Mouse (Mus musculus): ENCODE measurements around the gene Enox1. TPM values are rescaled to one million over a fixed set of nuclear protein-coding genes. Genes with fewer than 3 reads are reported as not detected.

Gene Enox1
- polyA plus RNA-seq, 1 experiment: 0.28 TPM

DNA sequence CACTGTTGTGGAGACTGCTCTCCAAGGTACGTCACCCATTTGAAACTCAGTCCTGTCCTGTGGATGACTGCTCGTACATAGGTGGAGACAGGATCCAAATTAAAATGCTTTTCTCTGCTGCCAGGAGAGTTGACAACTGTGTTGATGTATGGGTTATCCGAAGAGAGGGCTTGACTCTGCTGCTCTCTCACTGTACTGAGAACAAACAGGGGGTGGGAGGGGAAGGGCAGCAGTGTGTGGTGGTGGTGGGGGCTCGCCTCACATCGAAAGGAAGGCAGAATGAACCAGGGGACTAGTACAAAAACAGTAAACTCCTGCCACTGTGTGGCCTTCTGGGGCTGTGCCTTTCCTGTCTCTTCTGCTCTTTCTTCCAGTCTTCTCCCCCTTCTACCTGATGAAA is 317.5 kb downstream of the Enox1 start:
- 52% methylated on average over 5 of the region's 5 CpGs for WGBS
- Histone ChIP-seq H3K4me3 (replicated peaks; ENCODE audit: extremely low read depth, low read depth, low read length) (no peak overlapping the region), H3K4me1 (ENCODE audit: control insufficient read depth, insufficient read depth, low read length) (no peaks in the 10 kb centered on the region)
- no peak for DNase-seq
- TF ChIP-seq CTCF (IDR thresholded peaks at IDR 0.05; ENCODE audit: insufficient read depth, low read length) (no peak), POLR2A (IDR thresholded peaks at IDR 0.05; ENCODE audit: borderline replicate concordance, extremely low read depth, low read depth, low read length) (no peak)

- no peak for DNase-seq
- Histone ChIP-seq H3K4me3 (replicated peaks; ENCODE audit: extremely low read depth, low read depth, low read length) (no peak overlapping the region), H3K4me1 (ENCODE audit: control insufficient read depth, insufficient read depth, low read length) (no peaks in the 10 kb centered on the region)
- WGBS: 56% methylated on average over 11 of the region's 11 CpGs
- TF ChIP-seq CTCF (IDR thresholded peaks at IDR 0.05; ENCODE audit: insufficient read depth, low read length): no peak
- TF ChIP-seq POLR2A (IDR thresholded peaks at IDR 0.05; ENCODE audit: borderline replicate concordance, extremely low read depth, low read depth, low read length): no peak
Measured at GRCm38 (mm10) chr14:77475134-77475820, 318.7 kb downstream of the Enox1 start.

DNA sequence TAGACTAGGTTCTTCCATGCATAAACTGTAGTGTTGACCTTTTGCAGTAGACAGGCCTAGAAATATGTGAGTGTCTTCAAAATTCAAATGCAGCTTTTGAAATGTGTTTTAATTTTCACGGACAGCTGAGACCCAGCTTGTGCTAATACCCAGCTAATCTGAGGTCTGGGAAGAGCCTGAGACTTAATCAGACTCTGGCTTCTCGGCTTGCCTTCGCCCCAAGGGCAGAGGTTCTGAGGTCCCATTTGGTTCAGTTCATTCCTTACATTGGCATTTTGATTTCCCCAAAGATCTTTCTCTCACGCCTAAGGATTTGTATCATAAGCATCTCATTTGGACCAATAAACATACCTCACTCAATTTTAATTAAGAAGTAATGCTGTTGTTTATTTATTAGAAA is 321.1 kb downstream of the Enox1 start:
- no peak for DNase-seq
- Histone ChIP-seq H3K4me1 (ENCODE audit: control insufficient read depth, insufficient read depth, low read length) (no peaks in the 10 kb centered on the region), H3K4me3 (replicated peaks; ENCODE audit: extremely low read depth, low read depth, low read length) (no peak overlapping the region)
- no peak for TF ChIP-seq CTCF (IDR thresholded peaks at IDR 0.05; ENCODE audit: insufficient read depth, low read length)
- TF ChIP-seq POLR2A (IDR thresholded peaks at IDR 0.05; ENCODE audit: borderline replicate concordance, extremely low read depth, low read depth, low read length): no peak
- 89% methylated on average over 4 of the region's 4 CpGs for WGBS

GRCm38 (mm10) chr14:77478210-77478609 is 321.6 kb downstream of the Enox1 start:
- WGBS: 90% methylated on average over 7 of the region's 7 CpGs
- H3K4me3 ChIP-seq (replicated peaks; ENCODE audit: extremely low read depth, low read depth, low read length): no peak overlapping the region
- no peak for DNase-seq
- TF ChIP-seq CTCF (IDR thresholded peaks at IDR 0.05; ENCODE audit: insufficient read depth, low read length) (no peak), POLR2A (IDR thresholded peaks at IDR 0.05; ENCODE audit: borderline replicate concordance, extremely low read depth, low read depth, low read length) (no peak)
- H3K4me1 ChIP-seq (ENCODE audit: control insufficient read depth, insufficient read depth, low read length): no peaks in the 10 kb centered on the region

- TF ChIP-seq POLR2A (IDR thresholded peaks at IDR 0.05; ENCODE audit: borderline replicate concordance, extremely low read depth, low read depth, low read length): no peak
- TF ChIP-seq CTCF (IDR thresholded peaks at IDR 0.05; ENCODE audit: insufficient read depth, low read length): no peak
- no peaks in the 10 kb centered on the region for H3K4me1 ChIP-seq (ENCODE audit: control insufficient read depth, insufficient read depth, low read length)
- WGBS: 93% methylated on average over 8 of the region's 8 CpGs
- H3K4me3 ChIP-seq (replicated peaks; ENCODE audit: extremely low read depth, low read depth, low read length): no peak overlapping the region
- DNase-seq: no peak
Measured at GRCm38 (mm10) chr14:77478692-77479091, 322.1 kb downstream of the Enox1 start.

DNA sequence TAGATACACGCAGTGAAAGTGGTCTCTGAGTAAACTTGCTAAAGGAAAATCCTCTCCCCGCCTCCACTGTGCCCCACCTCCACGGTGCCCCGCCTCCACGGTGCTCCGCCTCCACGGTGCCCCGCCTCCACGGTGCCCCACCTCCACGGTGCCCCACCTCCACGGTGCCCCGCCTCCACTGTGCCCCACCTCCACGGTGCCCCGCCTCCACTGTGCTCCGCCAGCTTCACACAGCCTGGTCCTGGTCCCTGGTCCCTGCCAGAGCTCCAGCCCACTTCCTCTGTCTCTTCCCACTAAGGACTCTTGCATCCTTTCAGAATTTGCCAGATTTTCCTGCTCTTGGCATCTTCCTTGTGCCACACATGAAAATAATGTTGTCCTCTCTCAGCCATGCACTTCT is 326.5 kb downstream of the Enox1 start:
- no peak for DNase-seq
- 46% methylated on average over 15 of the region's 15 CpGs for WGBS
- TF ChIP-seq CTCF (IDR thresholded peaks at IDR 0.05; ENCODE audit: insufficient read depth, low read length) (no peak), POLR2A (IDR thresholded peaks at IDR 0.05; ENCODE audit: borderline replicate concordance, extremely low read depth, low read depth, low read length) (no peak)
- Histone ChIP-seq H3K4me3 (replicated peaks; ENCODE audit: extremely low read depth, low read depth, low read length) (no peak overlapping the region), H3K4me1 (ENCODE audit: control insufficient read depth, insufficient read depth, low read length) (no peaks in the 10 kb centered on the region)

DNA sequence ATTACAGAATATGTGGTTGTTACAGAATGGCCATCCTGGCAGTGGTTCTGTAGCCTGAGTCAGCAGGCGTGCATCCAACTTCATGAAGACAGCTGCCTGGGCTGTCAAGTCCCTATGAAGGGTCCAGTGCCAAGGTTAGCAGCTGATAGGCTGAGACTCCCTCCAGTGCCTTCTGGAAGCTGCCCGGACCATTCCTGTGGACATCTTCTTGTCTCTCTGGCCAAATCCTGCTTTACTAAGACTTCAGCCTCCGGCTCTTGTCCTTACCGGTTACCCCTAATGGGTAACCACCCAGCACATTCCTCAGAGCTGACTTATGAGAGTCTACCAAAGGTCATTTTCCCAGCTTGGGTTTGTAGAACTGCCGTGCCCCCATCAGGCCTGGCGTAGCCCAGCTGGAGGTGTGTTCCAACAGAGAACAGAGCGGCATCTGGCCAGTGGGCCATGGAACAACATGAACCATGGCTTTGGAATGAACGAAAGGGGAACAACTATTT is 328.4 kb downstream of the Enox1 start:
- DNase-seq: peak; percentile 24
- no peak overlapping the region for H3K4me3 ChIP-seq (replicated peaks; ENCODE audit: extremely low read depth, low read depth, low read length)
- WGBS: 68% methylated on average over 8 of the region's 8 CpGs
- TF ChIP-seq CTCF (IDR thresholded peaks at IDR 0.05; ENCODE audit: insufficient read depth, low read length) (no peak), POLR2A (IDR thresholded peaks at IDR 0.05; ENCODE audit: borderline replicate concordance, extremely low read depth, low read depth, low read length) (no peak)
- no peaks in the 10 kb centered on the region for H3K4me1 ChIP-seq (ENCODE audit: control insufficient read depth, insufficient read depth, low read length)

DNA sequence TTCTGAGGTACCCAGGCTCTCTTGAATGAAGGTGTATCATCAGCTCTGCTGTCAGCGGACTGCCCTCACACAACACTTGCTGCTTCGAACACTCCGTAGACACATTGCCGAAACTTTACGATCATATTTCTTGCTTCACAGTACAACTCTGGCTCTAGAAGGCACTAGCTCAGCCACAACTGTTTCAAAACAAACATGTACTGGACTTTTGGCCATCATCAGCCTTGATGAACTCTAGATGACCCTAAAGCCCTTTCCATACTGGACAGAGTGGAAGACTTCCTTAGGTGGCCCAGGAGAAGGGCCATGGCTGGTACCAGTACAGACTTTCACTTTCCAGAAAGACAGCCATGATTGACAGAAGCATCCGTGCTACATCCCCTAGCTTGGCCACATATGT is 334.1 kb downstream of the Enox1 start:
- WGBS: 88% methylated on average over 6 of the region's 6 CpGs

DNA sequence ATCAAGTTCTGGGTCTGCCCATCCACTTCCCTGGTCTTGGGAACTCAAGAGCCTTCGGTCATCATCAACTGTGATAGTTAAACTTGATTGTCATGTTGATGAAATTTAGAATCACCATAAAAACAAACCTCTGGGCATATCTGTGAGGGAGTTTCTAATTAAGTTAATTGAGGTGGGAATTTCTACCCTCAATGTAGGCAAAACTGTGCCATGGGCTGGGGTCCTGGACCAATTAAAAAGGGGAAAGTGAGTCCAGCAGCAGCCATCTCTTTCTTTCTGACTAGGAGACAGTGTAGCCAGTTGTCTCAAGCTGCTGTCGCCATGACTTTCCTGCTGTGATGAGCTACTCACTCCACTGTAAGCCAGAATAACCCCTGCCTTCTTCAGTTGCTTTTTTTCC is 335.2 kb downstream of the Enox1 start:
- WGBS: 89% methylated on average over 2 of the region's 2 CpGs
- no peak for DNase-seq
- TF ChIP-seq POLR2A (IDR thresholded peaks at IDR 0.05; ENCODE audit: borderline replicate concordance, extremely low read depth, low read depth, low read length): no peak
- no peak for TF ChIP-seq CTCF (IDR thresholded peaks at IDR 0.05; ENCODE audit: insufficient read depth, low read length)
- Histone ChIP-seq H3K4me3 (replicated peaks; ENCODE audit: extremely low read depth, low read depth, low read length) (no peak overlapping the region), H3K4me1 (ENCODE audit: control insufficient read depth, insufficient read depth, low read length) (no peaks in the 10 kb centered on the region)

More for the DNA sequence above, 334.1 kb downstream of the Enox1 start:
- Histone ChIP-seq H3K4me1 (ENCODE audit: control insufficient read depth, insufficient read depth, low read length) (no peaks in the 10 kb centered on the region), H3K4me3 (replicated peaks; ENCODE audit: extremely low read depth, low read depth, low read length) (no peak overlapping the region)
- TF ChIP-seq CTCF (IDR thresholded peaks at IDR 0.05; ENCODE audit: insufficient read depth, low read length): no peak
- TF ChIP-seq POLR2A (IDR thresholded peaks at IDR 0.05; ENCODE audit: borderline replicate concordance, extremely low read depth, low read depth, low read length): no peak
- no peak for DNase-seq

- TF ChIP-seq CTCF (IDR thresholded peaks at IDR 0.05; ENCODE audit: insufficient read depth, low read length) (no peak), POLR2A (IDR thresholded peaks at IDR 0.05; ENCODE audit: borderline replicate concordance, extremely low read depth, low read depth, low read length) (no peak)
- Histone ChIP-seq H3K4me3 (replicated peaks; ENCODE audit: extremely low read depth, low read depth, low read length) (no peak overlapping the region), H3K4me1 (ENCODE audit: control insufficient read depth, insufficient read depth, low read length) (no peaks in the 10 kb centered on the region)
- WGBS: 54% methylated on average over 6 of the region's 6 CpGs
- no peak for DNase-seq
Measured at GRCm38 (mm10) chr14:77499996-77500581, 343.5 kb downstream of the Enox1 start.
